Mouse (Mus musculus) limb, embryonic 11.5 days (tissue): ENCODE measurements around the gene Slc35f4. TPM values are rescaled to one million over a fixed set of nuclear protein-coding genes. Genes with fewer than 3 reads are reported as not detected.
A peak's percentile ranks its signal among the peaks of the same experiment; 100 is the strongest.

Experiments
- ATAC-seq: fragments of 200-750 bp; cut with Nextera tagmentation; 2 replicates; pipeline ENCODE4 v1.8.0; 2017; ENCODE audit warnings: low read depth; ENCODE audit not compliant: insufficient number of reproducible peaks, low FRiP score, low TSS enrichment
- DNase-seq: peaks from one replicate; pipeline ENCODE4 v3.0.0-alpha.2; 2015; ENCODE audit warnings: low spot score
- H3K27ac ChIP-seq: fragments of 300-500 bp; sonication (generic); replicated peaks from 2 replicates; pipeline ENCODE4 v1.5.1; 2014; ENCODE audit warnings: low read depth, mild to moderate bottlenecking, low read length
- H3K27me3 ChIP-seq: fragments of 300-500 bp; sonication (generic); 2 replicates; pipeline ENCODE4 v1.6.1; 2014; ENCODE audit warnings: mild to moderate bottlenecking, low read length, mixed read lengths; ENCODE audit not compliant: control insufficient read depth, insufficient read depth
- H3K36me3 ChIP-seq: fragments of 300-500 bp; sonication (generic); 2 replicates; pipeline ENCODE4 v1.6.1; 2014; ENCODE audit warnings: mild to moderate bottlenecking, low read length, moderate library complexity, mixed read lengths; ENCODE audit not compliant: control insufficient read depth, insufficient read depth
- H3K4me1 ChIP-seq: fragments of 300-500 bp; sonication (generic); 2 replicates; pipeline ENCODE4 v1.6.1; 2014; ENCODE audit warnings: low read length, mixed read lengths; ENCODE audit not compliant: control insufficient read depth, insufficient read depth
- H3K4me2 ChIP-seq: fragments of 300-500 bp; sonication (generic); 2 replicates; pipeline ENCODE4 v1.6.1; 2014; ENCODE audit warnings: low read depth, mild to moderate bottlenecking, moderate library complexity; ENCODE audit not compliant: severe bottlenecking
- H3K4me3 ChIP-seq: fragments of 300-500 bp; sonication (generic); 2 replicates; pipeline ENCODE4 v1.5.1; 2014; ENCODE audit warnings: low read depth, low read length
- H3K9ac ChIP-seq: fragments of 300-500 bp; sonication (generic); 2 replicates; pipeline ENCODE4 v1.6.1; 2014; ENCODE audit warnings: mild to moderate bottlenecking, low read length
- H3K9me3 ChIP-seq: fragments of 300-500 bp; sonication (generic); 2 replicates; pipeline ENCODE4 v1.6.1; 2016; ENCODE audit warnings: low read length; ENCODE audit not compliant: control insufficient read depth
- WGBS: fragments of 180-500 bp; shearing (Covaris S2); extraction: QIAGEN DNeasy Blood & Tissue Kit; methylation state at CpG from one replicate; pipeline ENCODE4 v1.1.7; 2014; 5-methylcytosine and 5-hydroxymethylcytosine counted together
- polyA plus RNA-seq: library from polyadenylated mRNA; unstranded; fragments of >200 nt; fragmentation: Nextera tagmentation; extraction: Ambion mirVana; gene quantifications from 2 replicates; pipeline ENCODE4 v1.2.1, GENCODE M21; 2014

The Slc35f4 gene
- not detected in 2 replicates for polyA plus RNA-seq

GRCm38 (mm10) chr14:49525931-49526291 is at the start of gene Slc35f4:
Gene Slc35f4, minus strand, starts transcription at chr14:49526046.
- 16% methylated on average over 6 of the region's 6 CpGs for WGBS

GRCm38 (mm10) chr14:49568369-49568768 is 42.5 kb upstream of the Slc35f4 start:
- Histone ChIP-seq H3K27me3 (no peaks in the 10 kb centered on the region), H3K36me3 (no peaks in the 10 kb centered on the region), H3K4me2 (no peak overlapping the region), H3K4me3 (no peak overlapping the region), H3K9me3 (no peaks in the 10 kb centered on the region), H3K4me1 (no peaks in the 10 kb centered on the region), H3K27ac (no peak overlapping the region), H3K9ac (no peak overlapping the region)
- no peak for DNase-seq
- ATAC-seq, result no peak

More at GRCm38 (mm10) chr14:49525931-49526291, at the start of gene Slc35f4:
- Histone ChIP-seq H3K9me3 (no peaks in the 10 kb centered on the region), H3K36me3 (no peaks in the 10 kb centered on the region), H3K4me2 (peak within 1 kb of the TSS; percentile 75), H3K4me1 (peaks cover 6% of the 10 kb centered on the region; the same call in 1 of the 2 replicates), H3K27me3 (peaks cover 11% of the 10 kb centered on the region), H3K27ac (no peak within 1 kb of the TSS), H3K9ac (no peak within 1 kb of the TSS), H3K4me3 (peak within 1 kb of the TSS; percentile 20)
- ATAC-seq, result no peak
- DNase-seq, result no peak

- WGBS, result 86% methylated on average over 2 of the region's 2 CpGs
- no peak overlapping the region for H3K27ac ChIP-seq
- no peak overlapping the region for H3K9ac ChIP-seq
- no peaks in the 10 kb centered on the region for H3K9me3 ChIP-seq
- DNase-seq (no peak), ATAC-seq (no peak)
- no peaks in the 10 kb centered on the region for H3K27me3 ChIP-seq
- no peaks in the 10 kb centered on the region for H3K36me3 ChIP-seq
- H3K4me3 ChIP-seq, result no peak overlapping the region
- no peaks in the 10 kb centered on the region for H3K4me1 ChIP-seq
- no peak overlapping the region for H3K4me2 ChIP-seq
Observed at GRCm38 (mm10) chr14:49560706-49561105, 34.9 kb upstream of the Slc35f4 start.

- Histone ChIP-seq H3K36me3 (no peaks in the 10 kb centered on the region), H3K27ac (no peak overlapping the region), H3K4me3 (no peak overlapping the region), H3K9ac (no peak overlapping the region), H3K4me2 (no peak overlapping the region), H3K4me1 (no peaks in the 10 kb centered on the region), H3K9me3 (no peaks in the 10 kb centered on the region), H3K27me3 (no peaks in the 10 kb centered on the region)
- 53% methylated on average over 1 of the region's 1 CpGs for WGBS
- DNase-seq (no peak), ATAC-seq (no peak)
Observed at GRCm38 (mm10) chr14:49540104-49540503, 14.3 kb upstream of the Slc35f4 start.

- Histone ChIP-seq H3K36me3 (no peaks in the 10 kb centered on the region), H3K9me3 (no peaks in the 10 kb centered on the region), H3K4me1 (peaks cover 6% of the 10 kb centered on the region; the same call in 1 of the 2 replicates), H3K4me3 (peak overlapping the region; percentile 20), H3K27ac (no peak overlapping the region), H3K4me2 (peak overlapping the region; percentile 75), H3K9ac (no peak overlapping the region), H3K27me3 (peaks cover 11% of the 10 kb centered on the region)
- under 1% methylated on average over 57 of the region's 63 CpGs for WGBS
- peak; percentile 86 for ATAC-seq
- peak; percentile 93 for DNase-seq
Observed at GRCm38 (mm10) chr14:49525176-49525930, 493 bp downstream of the Slc35f4 start.

- Histone ChIP-seq H3K4me1 (peaks cover 6% of the 10 kb centered on the region; the same call in 1 of the 2 replicates), H3K27ac (no peak overlapping the region), H3K27me3 (peaks cover 11% of the 10 kb centered on the region), H3K9ac (no peak overlapping the region), H3K4me3 (no peak overlapping the region), H3K9me3 (no peaks in the 10 kb centered on the region), H3K36me3 (no peaks in the 10 kb centered on the region), H3K4me2 (no peak overlapping the region)
- ATAC-seq (no peak), DNase-seq (no peak)
- whole genome bisulfite sequencing, result 73% methylated on average over 7 of the region's 8 CpGs
Observed at GRCm38 (mm10) chr14:49524665-49525064, 1.2 kb downstream of the Slc35f4 start.

- no peaks in the 10 kb centered on the region for H3K4me1 ChIP-seq
- 63% methylated on average over 2 of the region's 2 CpGs for WGBS
- no peaks in the 10 kb centered on the region for H3K27me3 ChIP-seq
- no peak overlapping the region for H3K9ac ChIP-seq
- no peak overlapping the region for H3K27ac ChIP-seq
- DNase-seq (no peak), ATAC-seq (no peak)
- no peaks in the 10 kb centered on the region for H3K9me3 ChIP-seq
- H3K4me2 ChIP-seq, result no peak overlapping the region
- H3K4me3 ChIP-seq, result no peak overlapping the region
- no peaks in the 10 kb centered on the region for H3K36me3 ChIP-seq
Observed at GRCm38 (mm10) chr14:49515096-49515665, 10.7 kb downstream of the Slc35f4 start.

- no peaks in the 10 kb centered on the region for H3K27me3 ChIP-seq
- no peak overlapping the region for H3K9ac ChIP-seq
- no peaks in the 10 kb centered on the region for H3K9me3 ChIP-seq
- DNase-seq (no peak), ATAC-seq (no peak)
- no peak overlapping the region for H3K4me3 ChIP-seq
- 80% methylated on average over 2 of the region's 2 CpGs for WGBS
- no peak overlapping the region for H3K27ac ChIP-seq
- no peaks in the 10 kb centered on the region for H3K4me1 ChIP-seq
- H3K36me3 ChIP-seq, result no peaks in the 10 kb centered on the region
- H3K4me2 ChIP-seq, result no peak overlapping the region
Observed at GRCm38 (mm10) chr14:49514137-49514536, 11.7 kb downstream of the Slc35f4 start.
